Mouse (Mus musculus): ENCODE results near the gene Bri3.

DNA sequence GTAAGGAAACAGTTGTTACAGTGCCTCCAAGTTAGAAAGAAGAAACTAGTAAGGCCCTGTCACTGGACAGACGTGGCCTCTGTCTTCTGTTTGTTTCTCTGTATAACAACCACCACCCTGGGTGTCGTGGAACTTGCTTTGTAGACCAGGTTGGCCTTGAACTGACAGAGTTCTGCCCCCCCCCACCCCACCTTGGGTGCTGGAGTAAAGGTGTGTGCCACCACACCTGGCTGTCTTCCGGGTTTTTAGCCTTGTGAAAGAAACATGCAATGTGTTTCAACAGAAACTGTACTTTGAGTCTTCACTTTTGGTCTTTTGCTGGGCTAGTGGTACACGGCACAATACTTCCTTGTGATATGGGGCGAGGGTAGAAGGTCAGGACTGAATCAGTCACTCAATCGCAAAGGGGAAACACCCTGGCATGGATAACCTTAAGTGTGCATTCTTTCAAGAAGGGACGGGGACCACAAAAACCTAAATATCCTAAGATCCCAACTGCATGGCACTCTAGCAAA is 51.9 kb downstream of the Bri3 start:
- TF ChIP-seq CTCF (IDR thresholded peaks at IDR 0.05; ENCODE audit: extremely low read depth, insufficient read depth, low read length) (no peak), POLR2A (IDR thresholded peaks at IDR 0.05; ENCODE audit: extremely low read depth, insufficient read depth, low read length) (no peak)
